Mouse (Mus musculus): Measurements from ENCODE around the gene Fam57a.

DNA sequence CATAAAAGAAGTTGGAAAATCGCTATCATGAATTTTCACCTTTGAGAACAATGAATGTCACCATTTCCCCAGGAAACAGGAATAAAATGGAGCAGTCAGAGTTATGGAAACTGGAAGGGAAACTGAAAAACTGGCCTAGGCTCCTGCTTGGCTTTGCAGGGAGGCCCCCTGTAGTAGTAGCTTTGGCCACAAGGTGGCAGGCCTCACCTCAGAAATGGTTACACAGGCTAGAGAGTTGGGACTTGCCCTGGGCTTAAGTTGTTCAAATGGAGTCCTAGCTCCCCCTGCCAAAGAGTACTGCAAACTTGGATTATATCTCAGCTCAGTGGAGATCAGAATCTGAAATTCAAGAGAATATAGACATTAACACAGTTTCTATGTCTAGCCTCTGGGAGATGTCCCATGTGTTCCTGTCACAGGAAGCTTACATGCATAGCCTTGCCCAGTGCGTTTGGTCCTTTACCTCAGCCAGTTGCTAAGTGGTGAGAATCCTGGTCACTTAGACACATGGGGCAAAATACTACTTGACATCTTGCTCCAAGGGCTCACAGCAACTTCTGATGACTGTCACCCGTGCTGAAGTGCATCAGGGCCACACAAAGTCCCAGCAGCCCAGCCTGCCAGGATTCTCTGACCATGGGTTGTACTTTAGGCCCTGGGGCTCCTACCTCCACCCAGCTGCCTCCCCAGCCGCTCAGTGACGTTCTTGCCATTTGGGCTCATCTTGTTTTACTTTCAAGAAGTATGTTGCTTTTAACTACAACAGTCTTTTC, 73.9 kb downstream of the Fam57a start:
- TF ChIP-seq POLR2A (IDR thresholded peaks at IDR 0.05; ENCODE audit: low read depth, low read length) (no peak), CTCF (IDR thresholded peaks at IDR 0.05; ENCODE audit: extremely low read depth, insufficient read depth, insufficient read length, insufficient replicate concordance) (peak; percentile 91; the same call in 1 of the 2 replicates)
